Mouse (Mus musculus): Measurements from ENCODE around the gene Stxbp4. TPM values are rescaled to one million over a fixed set of nuclear protein-coding genes. Genes with fewer than 3 reads are reported as not detected.

The Stxbp4 gene
- total and polyA plus RNA-seq, 3 experiments: 1.8 to 5.2 (median 5.0) TPM

- WGBS: 86% methylated on average over 3 of the region's 3 CpGs
- no peaks in the 10 kb centered on the region for H3K36me3 ChIP-seq (ENCODE audit: control insufficient read depth, insufficient read depth, low read length)
Observed at GRCm38 (mm10) chr11:90460458-90460857, 177.4 kb downstream of the Stxbp4 start.

GRCm38 (mm10) chr11:90452134-90452533, 185.8 kb downstream of the Stxbp4 start:
- 45% methylated on average over 3 of the region's 3 CpGs for WGBS
- intact Hi-C loops (cut with DNase I): no loop called here
- no peak overlapping the region for H3K9ac ChIP-seq (ENCODE audit: low read depth, low read length)

More at GRCm38 (mm10) chr11:90460458-90460857, 177.4 kb downstream of the Stxbp4 start:
- Histone ChIP-seq H3K4me3 (no peak overlapping the region), H3K4me1 (ENCODE audit: control insufficient read depth, insufficient read depth, low read length) (no peaks in the 10 kb centered on the region), H3K27ac (no peak overlapping the region), H3K27me3 (ENCODE audit: control insufficient read depth, insufficient read depth, low read length) (no peaks in the 10 kb centered on the region), H3K79me2 (replicated peaks; ENCODE audit: control insufficient read depth, insufficient read depth, low read length) (no peaks in the 10 kb centered on the region), H3K9ac (ENCODE audit: low read depth, low read length) (no peak overlapping the region)
- intact Hi-C loops (cut with DNase I): no loop called here
- no peak for DNase-seq
- TF ChIP-seq CTCF (IDR thresholded peaks at IDR 0.05) (no peak), POLR2A (IDR thresholded peaks at IDR 0.05; ENCODE audit: insufficient read depth, low read depth, low read length) (no peak), EP300 (IDR thresholded peaks at IDR 0.05; ENCODE audit: insufficient read depth, low read depth, low read length) (no peak)

GRCm38 (mm10) chr11:90451506-90451905, 186.4 kb downstream of the Stxbp4 start:
- no peak overlapping the region for H3K27ac ChIP-seq
- H3K4me3 ChIP-seq: no peak overlapping the region
- H3K27me3 ChIP-seq (ENCODE audit: control insufficient read depth, insufficient read depth, low read length): no peaks in the 10 kb centered on the region; the same call in 1 of the 2 replicates
- no peaks in the 10 kb centered on the region for H3K36me3 ChIP-seq (ENCODE audit: control insufficient read depth, insufficient read depth, low read length)
- no peak overlapping the region for H3K9ac ChIP-seq (ENCODE audit: low read depth, low read length)
- no peak for DNase-seq
- intact Hi-C loops (cut with DNase I): no loop called here
- WGBS: 40% methylated on average over 5 of the region's 5 CpGs
- H3K4me1 ChIP-seq (ENCODE audit: control insufficient read depth, insufficient read depth, low read length): no peaks in the 10 kb centered on the region
- TF ChIP-seq CTCF (IDR thresholded peaks at IDR 0.05) (no peak), EP300 (IDR thresholded peaks at IDR 0.05; ENCODE audit: insufficient read depth, low read depth, low read length) (no peak), POLR2A (IDR thresholded peaks at IDR 0.05; ENCODE audit: insufficient read depth, low read depth, low read length) (no peak)
- no peaks in the 10 kb centered on the region for H3K79me2 ChIP-seq (replicated peaks; ENCODE audit: control insufficient read depth, insufficient read depth, low read length)

More at GRCm38 (mm10) chr11:90452134-90452533, 185.8 kb downstream of the Stxbp4 start:
- no peaks in the 10 kb centered on the region for H3K79me2 ChIP-seq (replicated peaks; ENCODE audit: control insufficient read depth, insufficient read depth, low read length)
- H3K27me3 ChIP-seq (ENCODE audit: control insufficient read depth, insufficient read depth, low read length): no peaks in the 10 kb centered on the region; the same call in 1 of the 2 replicates
- no peaks in the 10 kb centered on the region for H3K4me1 ChIP-seq (ENCODE audit: control insufficient read depth, insufficient read depth, low read length)
- no peak overlapping the region for H3K4me3 ChIP-seq
- TF ChIP-seq POLR2A (IDR thresholded peaks at IDR 0.05; ENCODE audit: insufficient read depth, low read depth, low read length) (no peak), CTCF (IDR thresholded peaks at IDR 0.05) (no peak), EP300 (IDR thresholded peaks at IDR 0.05; ENCODE audit: insufficient read depth, low read depth, low read length) (no peak)
- H3K36me3 ChIP-seq (ENCODE audit: control insufficient read depth, insufficient read depth, low read length): no peaks in the 10 kb centered on the region
- DNase-seq: no peak
- H3K27ac ChIP-seq: no peak overlapping the region

- H3K9ac ChIP-seq (ENCODE audit: low read depth, low read length): no peak overlapping the region
- no peaks in the 10 kb centered on the region for H3K4me1 ChIP-seq (ENCODE audit: control insufficient read depth, insufficient read depth, low read length)
- 83% methylated on average over 2 of the region's 2 CpGs for WGBS
- no peaks in the 10 kb centered on the region for H3K79me2 ChIP-seq (replicated peaks; ENCODE audit: control insufficient read depth, insufficient read depth, low read length)
- no peak for TF ChIP-seq EP300 (IDR thresholded peaks at IDR 0.05; ENCODE audit: insufficient read depth, low read depth, low read length)
- no peak for TF ChIP-seq CTCF (IDR thresholded peaks at IDR 0.05)
- no peak for TF ChIP-seq POLR2A (IDR thresholded peaks at IDR 0.05; ENCODE audit: insufficient read depth, low read depth, low read length)
- no peak for DNase-seq
- no peaks in the 10 kb centered on the region for H3K27me3 ChIP-seq (ENCODE audit: control insufficient read depth, insufficient read depth, low read length)
- H3K36me3 ChIP-seq (ENCODE audit: control insufficient read depth, insufficient read depth, low read length): no peaks in the 10 kb centered on the region
- no peak overlapping the region for H3K4me3 ChIP-seq
- intact Hi-C loops (cut with DNase I): no loop called here
- no peak overlapping the region for H3K27ac ChIP-seq
Observed at GRCm38 (mm10) chr11:90442462-90442861, 195.4 kb downstream of the Stxbp4 start.

- DNase-seq: no peak
- Histone ChIP-seq H3K4me1 (ENCODE audit: control insufficient read depth, insufficient read depth, low read length) (no peaks in the 10 kb centered on the region), H3K4me3 (no peak overlapping the region), H3K9ac (ENCODE audit: low read depth, low read length) (no peak overlapping the region), H3K27me3 (ENCODE audit: control insufficient read depth, insufficient read depth, low read length) (no peaks in the 10 kb centered on the region), H3K79me2 (replicated peaks; ENCODE audit: control insufficient read depth, insufficient read depth, low read length) (no peaks in the 10 kb centered on the region), H3K27ac (no peak overlapping the region), H3K36me3 (ENCODE audit: control insufficient read depth, insufficient read depth, low read length) (no peaks in the 10 kb centered on the region)
- intact Hi-C loops (cut with DNase I): no loop called here
- 92% methylated on average over 3 of the region's 3 CpGs for WGBS
- TF ChIP-seq EP300 (IDR thresholded peaks at IDR 0.05; ENCODE audit: insufficient read depth, low read depth, low read length) (no peak), POLR2A (IDR thresholded peaks at IDR 0.05; ENCODE audit: insufficient read depth, low read depth, low read length) (no peak), CTCF (IDR thresholded peaks at IDR 0.05) (no peak)
Observed at GRCm38 (mm10) chr11:90440851-90441250, 197.0 kb downstream of the Stxbp4 start.

- H3K9ac ChIP-seq (ENCODE audit: low read depth, low read length): no peak overlapping the region
- no peak for DNase-seq
- H3K79me2 ChIP-seq (replicated peaks; ENCODE audit: control insufficient read depth, insufficient read depth, low read length): no peaks in the 10 kb centered on the region
- H3K36me3 ChIP-seq (ENCODE audit: control insufficient read depth, insufficient read depth, low read length): no peaks in the 10 kb centered on the region
- H3K4me3 ChIP-seq: no peak overlapping the region
- H3K4me1 ChIP-seq (ENCODE audit: control insufficient read depth, insufficient read depth, low read length): no peaks in the 10 kb centered on the region
- no peaks in the 10 kb centered on the region for H3K27me3 ChIP-seq (ENCODE audit: control insufficient read depth, insufficient read depth, low read length)
- intact Hi-C loops (cut with DNase I): no loop called here
- WGBS: 61% methylated on average over 5 of the region's 5 CpGs
- no peak for TF ChIP-seq CTCF (IDR thresholded peaks at IDR 0.05)
- no peak for TF ChIP-seq POLR2A (IDR thresholded peaks at IDR 0.05; ENCODE audit: insufficient read depth, low read depth, low read length)
- TF ChIP-seq EP300 (IDR thresholded peaks at IDR 0.05; ENCODE audit: insufficient read depth, low read depth, low read length): no peak
- no peak overlapping the region for H3K27ac ChIP-seq
Observed at GRCm38 (mm10) chr11:90438768-90439167, 199.1 kb downstream of the Stxbp4 start.

Other genes starting within 250 kb of the Stxbp4 start
- gene Hlf, start 247.2 kb downstream of the Stxbp4 start, total RNA-seq (2021): 10 to 100 TPM; 11.0 to 18.2 TPM
- 14.0 and 17.3 TPM in 2 replicates for gene Hlf, start 247.2 kb downstream of the Stxbp4 start, polyA plus RNA-seq (2012; rRNA removed)
- gene Cox11, start 89 bp upstream of the Stxbp4 start, total RNA-seq (2021): 10 to 100 TPM; 19.8 to 26.0 TPM
- gene Cox11, start 89 bp upstream of the Stxbp4 start, polyA plus RNA-seq (2012; rRNA removed): 15.4 and 17.3 TPM in 2 replicates
- gene Tom1l1, start 50.3 kb upstream of the Stxbp4 start, total RNA-seq (2021): 10 to 100 TPM; 15.4 to 16.5 TPM
- gene Tom1l1, start 50.3 kb upstream of the Stxbp4 start, polyA plus RNA-seq (2012; rRNA removed): 5.6 and 10.0 TPM in 2 replicates